Mouse (Mus musculus) CD4-positive helper T cell, adult 2 months (primary cell): ENCODE data around the gene Hspa1b.

Source experiments
- DNase-seq: peaks from one replicate; pipeline ENCODE4 v3.0.0-alpha.2; 2012; ENCODE audit warnings: low read depth, missing footprints, low spot score

Gene Hspa1b

GRCm38 (mm10) chr17:34931061-34931734 is 27.8 kb downstream of the Hspa1b start, which contains the start of gene Neu1:
TSS of gene Neu1 (plus strand) at chr17:34931253.
- DNase-seq: peak; percentile 97

- no peak for DNase-seq
Measured at GRCm38 (mm10) chr17:34928841-34929240, 30.2 kb downstream of the Hspa1b start.

- DNase-seq: no peak
Measured at GRCm38 (mm10) chr17:34927306-34928019, 31.6 kb downstream of the Hspa1b start.

DNA sequence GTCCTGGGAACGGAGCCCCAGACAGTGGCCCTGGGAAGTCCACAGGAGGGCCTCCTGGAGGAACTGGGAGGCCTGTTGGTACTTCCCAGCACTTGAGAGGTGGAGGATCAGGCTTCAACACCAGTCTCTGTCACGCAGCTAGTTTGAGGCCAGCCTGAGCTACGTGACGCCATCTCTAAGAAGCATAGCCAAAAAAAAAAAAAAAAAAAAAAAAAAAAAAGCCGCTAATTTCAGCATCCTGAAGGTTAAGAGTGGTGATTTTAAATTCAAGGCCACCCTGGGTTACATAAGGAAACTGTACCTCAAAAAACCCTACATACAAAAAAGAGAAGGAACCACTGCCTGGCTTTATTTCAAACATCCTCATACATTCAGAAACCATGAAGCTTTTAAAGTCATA is 34.8 kb downstream of the Hspa1b start:
- DNase-seq: no peak

GRCm38 (mm10) chr17:34922939-34923338 is 36.1 kb downstream of the Hspa1b start:
- no peak for DNase-seq

GRCm38 (mm10) chr17:34917188-34917587 is 41.9 kb downstream of the Hspa1b start:
- no peak for DNase-seq

- no peak for DNase-seq
Measured at GRCm38 (mm10) chr17:34916316-34916715, 42.7 kb downstream of the Hspa1b start.

DNA sequence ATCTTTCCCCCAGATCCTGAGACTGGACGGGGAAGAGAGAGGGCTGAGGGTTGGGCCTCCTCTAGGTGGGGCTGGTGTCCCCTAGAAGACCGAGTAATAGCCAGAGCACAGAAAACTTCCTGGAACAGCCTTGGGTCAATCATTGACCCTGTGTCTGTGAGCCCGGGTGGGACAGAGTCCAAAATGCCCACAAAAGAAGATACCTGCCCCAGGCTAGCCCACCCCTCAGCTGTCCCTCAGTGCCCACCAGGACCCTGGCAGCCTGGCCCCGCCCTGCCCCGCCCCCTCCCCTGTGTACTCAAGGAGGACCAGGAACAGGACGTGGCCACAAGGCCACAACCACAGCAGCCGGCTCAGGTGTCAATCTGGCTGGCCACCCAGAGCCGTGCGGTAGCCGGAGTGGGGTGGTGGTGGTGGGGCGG is 43.6 kb downstream of the Hspa1b start:
- DNase-seq: no peak

- DNase-seq: no peak
Measured at GRCm38 (mm10) chr17:34913930-34914665, 44.9 kb downstream of the Hspa1b start, which contains the start of gene Slc44a4. TSS of gene Slc44a4 (plus strand) at chr17:34914466.

DNA sequence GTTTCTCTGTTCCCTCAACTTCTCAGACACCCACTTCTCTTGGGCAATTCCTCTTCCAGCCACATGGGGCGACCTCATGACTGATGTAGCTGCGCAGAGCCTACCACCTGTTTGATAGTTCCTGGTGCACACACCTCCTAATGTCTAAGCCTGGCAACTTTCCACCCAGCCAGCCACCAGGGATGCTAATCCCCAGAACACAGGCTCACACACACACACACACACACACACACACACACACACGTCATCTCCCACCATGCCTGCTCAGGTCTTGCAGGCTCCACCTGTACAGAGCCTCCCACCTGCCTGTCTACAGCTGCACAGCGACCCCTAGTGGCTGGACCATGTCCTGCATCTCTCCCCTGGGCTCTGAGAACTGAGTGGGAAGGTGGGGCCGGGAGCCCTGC is 47.1 kb downstream of the Hspa1b start:
- DNase-seq: peak; percentile 90

GRCm38 (mm10) chr17:34910982-34911381 is 48.1 kb downstream of the Hspa1b start:
- DNase-seq: no peak
